In the genomic region with DNA sequence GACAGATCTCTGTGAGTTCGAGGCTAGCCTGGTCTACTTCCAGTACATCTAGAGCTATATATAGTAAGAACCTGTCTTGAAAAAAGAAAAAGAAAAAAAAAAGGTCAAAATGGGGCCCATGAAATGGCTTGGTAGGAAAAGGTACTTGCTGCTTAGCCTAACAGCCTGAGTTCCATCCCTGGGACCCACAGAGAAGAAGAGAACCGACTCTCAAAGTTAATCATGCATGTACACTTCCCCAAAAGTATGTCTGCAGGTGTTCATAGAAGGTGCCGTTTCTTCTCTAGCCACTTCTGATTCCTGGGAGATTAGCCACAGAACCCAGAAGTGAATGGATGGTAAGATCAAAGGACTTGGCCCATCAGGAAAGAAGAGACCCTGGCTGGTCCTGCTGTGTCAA, we compare ENCODE assay signal across 21 mouse cellular contexts. TPM values are rescaled to one million over a fixed set of nuclear protein-coding genes. Genes with fewer than 3 reads are reported as not detected.
"Had no signal": no experiment of that assay in that cellular context is flagged by ENCODE, and none has a peak within 500 bp of the region (broad histone marks: within the 10 kb centered on the region; RNA-seq: fewer than 3 reads in every experiment).

No protein-coding gene starts in this region.

- H3K27ac ChIP-seq: layer of hippocampus, adult 2 months; liver, embryonic 12.5 days; stomach, embryonic 15.5 days had no signal

- H3K27me3 ChIP-seq: liver, embryonic 12.5 days; liver, embryonic 15.5 days; stomach, embryonic 15.5 days had no signal

- H3K4me3 ChIP-seq: layer of hippocampus, adult 2 months; liver, embryonic 12.5 days; liver, embryonic 15.5 days; stomach, embryonic 15.5 days had no signal

- H3K36me3 ChIP-seq: liver, embryonic 12.5 days; liver, embryonic 15.5 days; stomach, embryonic 15.5 days had no signal

- DNase-seq: kidney, adult 18-20 months; kidney, adult 9 months; kidney, postnatal 14 days; layer of hippocampus, adult 9-11 months; lung, adult 2 months; lung, postnatal 14 days; lung, postnatal 4 days; midbrain, embryonic 14.5 days; thymus, postnatal 25 days had no signal

RNA-seq across cellular contexts. Expression of gene Sept12, which starts 29.2 kb away (rescaled TPM):
- polyA plus RNA-seq: intestine, embryonic 16.5 days; kidney, embryonic 16.5 days; limb, embryonic 11.5 days; liver, embryonic 12.5 days; liver, embryonic 15.5 days; lung, adult 2 months; lung, embryonic 16.5 days; midbrain, embryonic 11.5 days; midbrain, embryonic 14.5 days; midbrain, postnatal 0 days; neural tube, embryonic 11.5 days; neural tube, embryonic 14.5 days; stomach, embryonic 15.5 days had no signal

RNA-seq across cellular contexts. Expression of gene Smim22, which starts 38.7 kb away (rescaled TPM):
- polyA plus RNA-seq: midbrain, embryonic 11.5 days; midbrain, embryonic 14.5 days; midbrain, postnatal 0 days; neural tube, embryonic 11.5 days; neural tube, embryonic 14.5 days had no signal
